Mouse (Mus musculus): ENCODE results near the gene Tctn1. TPM values are rescaled to one million over a fixed set of nuclear protein-coding genes. Genes with fewer than 3 reads are reported as not detected.
A peak's percentile ranks its signal among the peaks of the same experiment; 100 is the strongest.
"Not testable (repeated sequence)": the region's sequence is repeated elsewhere in the genome, so short reads cannot be mapped to it uniquely, and the experiment has no call there.

Gene Tctn1
- polyA plus RNA-seq, 1 experiment from 2014 or later, result 3.6 TPM

DNA sequence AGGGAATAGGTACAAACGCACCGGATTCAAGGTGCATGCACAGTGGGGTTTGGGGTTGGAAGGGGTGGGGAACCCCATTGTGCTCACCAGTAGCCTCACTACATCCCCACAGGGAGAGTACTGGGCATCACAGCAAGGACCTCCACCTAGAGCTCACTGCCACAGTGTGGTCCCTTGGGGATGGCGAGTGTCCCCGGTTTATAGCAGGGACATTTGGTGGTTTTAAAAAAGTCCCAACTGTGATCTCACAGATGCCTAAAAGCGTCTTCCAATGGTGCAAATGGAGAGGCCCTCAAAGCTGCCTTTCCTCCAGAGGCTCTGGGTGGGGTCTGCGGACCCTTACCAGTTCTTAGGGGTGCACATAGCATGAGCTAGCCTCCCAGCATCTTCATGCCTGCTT, 50.4 kb downstream of the Tctn1 start:
- no peaks in the 10 kb centered on the region for H3K36me3 ChIP-seq (ENCODE audit: control insufficient read depth, insufficient read depth, low read length)
- no peak overlapping the region for H3K4me3 ChIP-seq (ENCODE audit: low read depth, low read length)
- H3K4me2 ChIP-seq (ENCODE audit: low read depth, severe bottlenecking), result no peak overlapping the region
- peaks cover 14% of the 10 kb centered on the region for H3K4me1 ChIP-seq (ENCODE audit: control insufficient read depth, insufficient read depth, low read length)
- no peak for DNase-seq (ENCODE audit: low spot score)
- 81% methylated on average over 6 of the region's 6 CpGs for WGBS
- H3K9ac ChIP-seq (ENCODE audit: low read length), result no peak overlapping the region
- no peak overlapping the region for H3K27ac ChIP-seq (replicated peaks; ENCODE audit: low read depth, low read length)
- H3K9me3 ChIP-seq (ENCODE audit: control insufficient read depth, low read length), result no peaks in the 10 kb centered on the region
- H3K27me3 ChIP-seq (ENCODE audit: control insufficient read depth, insufficient read depth, low read length), result no peaks in the 10 kb centered on the region
- no peak for ATAC-seq (ENCODE audit: insufficient number of reproducible peaks, low FRiP score, low TSS enrichment, low read depth)

DNA sequence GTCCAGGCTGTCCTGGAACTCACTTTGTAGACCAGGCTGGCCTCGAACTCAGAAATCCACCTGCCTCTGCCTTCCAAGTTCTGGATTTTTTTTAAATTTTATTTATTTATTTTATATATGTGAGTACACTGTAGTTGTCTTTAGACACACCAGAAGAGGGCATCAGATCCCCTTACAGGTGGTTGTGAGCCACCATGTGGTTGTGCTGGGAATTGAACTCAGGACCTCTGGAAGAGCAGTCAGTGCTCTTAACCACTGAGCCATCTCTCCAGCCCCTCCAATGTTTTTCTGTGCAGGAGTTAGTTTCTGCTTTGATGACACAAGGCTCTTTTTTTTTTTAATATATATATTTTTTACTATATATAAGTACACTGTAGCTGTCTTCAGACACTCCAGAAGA, 51.4 kb downstream of the Tctn1 start:
- not testable (repeated sequence) for H3K9ac ChIP-seq (ENCODE audit: low read length); DNase-seq (ENCODE audit: low spot score); H3K4me3 ChIP-seq (ENCODE audit: low read depth, low read length); H3K36me3 ChIP-seq (ENCODE audit: control insufficient read depth, insufficient read depth, low read length); H3K27me3 ChIP-seq (ENCODE audit: control insufficient read depth, insufficient read depth, low read length); H3K4me2 ChIP-seq (ENCODE audit: low read depth, severe bottlenecking); H3K27ac ChIP-seq (replicated peaks; ENCODE audit: low read depth, low read length); ATAC-seq (ENCODE audit: insufficient number of reproducible peaks, low FRiP score, low TSS enrichment, low read depth); H3K9me3 ChIP-seq (ENCODE audit: control insufficient read depth, low read length)
- WGBS, result 97% methylated on average over 1 of the region's 1 CpGs
- H3K4me1 ChIP-seq (ENCODE audit: control insufficient read depth, insufficient read depth, low read length), result peaks cover 15% of the 10 kb centered on the region

DNA sequence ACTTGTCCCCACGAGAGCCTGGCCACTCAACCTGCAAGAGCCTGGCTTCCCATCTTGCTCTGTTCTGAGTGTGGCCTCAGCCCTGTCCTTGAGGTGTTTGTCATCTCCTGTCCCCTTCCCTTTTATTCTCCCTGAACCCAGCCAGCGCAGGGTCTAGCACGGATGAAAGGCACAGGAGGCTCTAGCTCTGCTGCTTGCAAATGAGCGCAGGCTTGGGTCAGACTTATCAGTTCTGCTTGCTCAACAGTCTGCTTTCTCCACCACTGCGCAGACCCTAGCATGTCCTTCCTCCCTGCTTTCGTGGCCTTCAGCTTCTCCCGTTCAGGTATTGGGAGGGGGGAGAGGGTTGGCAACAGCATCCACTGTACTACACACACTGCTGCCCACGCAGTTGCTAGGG, 52.1 kb downstream of the Tctn1 start:
- H3K27ac ChIP-seq (replicated peaks; ENCODE audit: low read depth, low read length), result no peak overlapping the region
- H3K36me3 ChIP-seq (ENCODE audit: control insufficient read depth, insufficient read depth, low read length), result no peaks in the 10 kb centered on the region
- no peak for DNase-seq (ENCODE audit: low spot score)
- no peak overlapping the region for H3K4me2 ChIP-seq (ENCODE audit: low read depth, severe bottlenecking)
- H3K27me3 ChIP-seq (ENCODE audit: control insufficient read depth, insufficient read depth, low read length), result no peaks in the 10 kb centered on the region
- WGBS, result 93% methylated on average over 8 of the region's 8 CpGs
- H3K4me1 ChIP-seq (ENCODE audit: control insufficient read depth, insufficient read depth, low read length), result peaks cover 15% of the 10 kb centered on the region
- no peak overlapping the region for H3K4me3 ChIP-seq (ENCODE audit: low read depth, low read length)
- H3K9me3 ChIP-seq (ENCODE audit: control insufficient read depth, low read length), result no peaks in the 10 kb centered on the region
- no peak overlapping the region for H3K9ac ChIP-seq (ENCODE audit: low read length)
- ATAC-seq (ENCODE audit: insufficient number of reproducible peaks, low FRiP score, low TSS enrichment, low read depth), result no peak

DNA sequence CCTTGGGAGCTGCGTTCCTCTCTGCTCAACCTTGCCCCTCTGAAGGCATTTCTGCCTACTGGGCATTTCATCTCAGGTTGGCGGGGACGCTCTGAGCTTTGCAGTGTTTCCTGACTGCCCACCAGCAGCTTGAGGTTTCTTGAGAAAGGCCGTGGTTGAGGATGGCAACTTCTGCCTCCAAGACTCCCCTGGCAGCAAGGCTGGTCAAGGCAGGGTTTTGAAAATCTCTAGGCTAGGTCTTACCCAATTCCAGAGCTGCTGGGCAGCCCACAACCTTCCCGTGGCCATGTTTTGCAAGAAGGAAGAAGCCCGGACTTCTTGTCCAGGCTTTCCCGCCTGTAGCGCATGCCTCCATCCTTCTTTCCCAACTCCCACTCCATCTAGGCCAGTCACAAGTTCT, 53.4 kb downstream of the Tctn1 start:
- H3K4me3 ChIP-seq (ENCODE audit: low read depth, low read length), result no peak overlapping the region
- H3K27ac ChIP-seq (replicated peaks; ENCODE audit: low read depth, low read length), result no peak overlapping the region
- WGBS, result 93% methylated on average over 8 of the region's 8 CpGs
- no peaks in the 10 kb centered on the region for H3K9me3 ChIP-seq (ENCODE audit: control insufficient read depth, low read length)
- no peaks in the 10 kb centered on the region for H3K27me3 ChIP-seq (ENCODE audit: control insufficient read depth, insufficient read depth, low read length)
- H3K36me3 ChIP-seq (ENCODE audit: control insufficient read depth, insufficient read depth, low read length), result no peaks in the 10 kb centered on the region
- no peak for DNase-seq (ENCODE audit: low spot score)
- peaks cover 15% of the 10 kb centered on the region for H3K4me1 ChIP-seq (ENCODE audit: control insufficient read depth, insufficient read depth, low read length)
- no peak overlapping the region for H3K4me2 ChIP-seq (ENCODE audit: low read depth, severe bottlenecking)
- H3K9ac ChIP-seq (ENCODE audit: low read length), result no peak overlapping the region
- no peak for ATAC-seq (ENCODE audit: insufficient number of reproducible peaks, low FRiP score, low TSS enrichment, low read depth)

DNA sequence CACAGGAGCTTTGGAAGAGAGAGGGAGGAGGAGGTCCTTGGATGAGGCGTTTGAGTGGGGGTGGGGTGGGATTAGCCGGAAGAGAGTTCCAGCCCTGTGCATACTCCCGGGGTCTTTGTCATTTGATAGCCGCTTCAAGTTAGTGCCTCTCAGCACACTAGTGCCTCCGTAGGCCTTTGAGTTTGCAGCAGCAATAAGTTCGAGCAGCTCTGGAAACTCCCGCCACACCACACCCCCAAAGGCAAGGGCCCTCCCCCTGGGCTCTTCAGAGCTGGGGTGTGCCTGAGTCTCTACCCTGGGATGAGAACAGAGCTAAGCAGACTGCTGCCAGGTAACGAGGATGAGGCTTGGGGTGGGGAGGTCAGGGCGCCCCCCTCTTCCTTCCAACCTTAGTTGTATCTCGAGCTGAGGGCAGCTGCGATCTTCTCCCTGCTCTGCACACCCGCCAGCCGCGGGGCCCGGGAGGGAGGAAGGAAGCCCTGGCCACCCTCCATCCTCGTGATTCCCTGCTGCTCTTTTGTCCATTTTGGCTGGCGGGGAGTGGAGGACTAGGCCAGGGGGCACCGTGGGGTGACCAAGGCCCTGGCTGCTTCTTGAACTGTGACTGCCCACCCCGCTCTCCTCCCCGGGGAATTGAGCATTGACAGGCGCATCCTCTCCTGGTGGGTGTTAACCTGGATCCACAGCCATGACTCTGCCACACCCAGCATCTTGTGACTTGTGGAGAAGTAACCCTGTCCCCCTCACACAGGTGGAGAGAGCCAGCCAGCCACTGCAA, 54.5 kb downstream of the Tctn1 start:
- no peaks in the 10 kb centered on the region for H3K9me3 ChIP-seq (ENCODE audit: control insufficient read depth, low read length)
- DNase-seq (ENCODE audit: low spot score) (peak; percentile 75), ATAC-seq (ENCODE audit: insufficient number of reproducible peaks, low FRiP score, low TSS enrichment, low read depth) (peak; percentile 80)
- 7% methylated on average over 21 of the region's 21 CpGs for WGBS
- H3K4me3 ChIP-seq (ENCODE audit: low read depth, low read length), result peak overlapping the region; percentile 29
- peaks cover 15% of the 10 kb centered on the region for H3K4me1 ChIP-seq (ENCODE audit: control insufficient read depth, insufficient read depth, low read length)
- no peaks in the 10 kb centered on the region for H3K36me3 ChIP-seq (ENCODE audit: control insufficient read depth, insufficient read depth, low read length)
- H3K4me2 ChIP-seq (ENCODE audit: low read depth, severe bottlenecking), result peak overlapping the region; percentile 61
- H3K27me3 ChIP-seq (ENCODE audit: control insufficient read depth, insufficient read depth, low read length), result no peaks in the 10 kb centered on the region
- H3K9ac ChIP-seq (ENCODE audit: low read length), result peak overlapping the region; percentile 63
- H3K27ac ChIP-seq (replicated peaks; ENCODE audit: low read depth, low read length), result no peak overlapping the region

DNA sequence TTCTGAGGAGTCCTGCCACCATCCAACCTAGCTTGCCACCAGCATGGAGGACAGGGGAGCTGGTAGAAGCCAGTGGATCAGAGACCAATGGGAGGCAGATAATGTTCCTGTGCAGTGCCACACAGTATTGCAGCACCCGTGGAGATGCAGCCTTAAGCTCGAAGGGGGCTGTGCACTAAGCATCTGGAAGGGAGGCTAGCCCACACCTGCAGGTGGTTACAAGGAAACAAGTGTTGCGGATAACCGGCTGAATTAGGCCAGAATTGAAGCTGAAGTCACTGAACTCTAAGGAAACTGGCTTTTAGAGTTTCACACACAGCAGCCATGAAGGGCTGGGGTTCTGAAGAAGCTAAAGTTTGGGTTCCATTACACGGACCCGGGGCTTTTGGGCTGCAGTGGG, 55.4 kb downstream of the Tctn1 start:
- Histone ChIP-seq H3K9ac (ENCODE audit: low read length) (no peak overlapping the region), H3K27me3 (ENCODE audit: control insufficient read depth, insufficient read depth, low read length) (no peaks in the 10 kb centered on the region), H3K4me1 (ENCODE audit: control insufficient read depth, insufficient read depth, low read length) (peaks cover 15% of the 10 kb centered on the region), H3K36me3 (ENCODE audit: control insufficient read depth, insufficient read depth, low read length) (no peaks in the 10 kb centered on the region), H3K27ac (replicated peaks; ENCODE audit: low read depth, low read length) (no peak overlapping the region), H3K4me3 (ENCODE audit: low read depth, low read length) (no peak overlapping the region), H3K9me3 (ENCODE audit: control insufficient read depth, low read length) (no peaks in the 10 kb centered on the region), H3K4me2 (ENCODE audit: low read depth, severe bottlenecking) (peak overlapping the region; percentile 61; the same call in 1 of the 2 replicates)
- no peak for ATAC-seq (ENCODE audit: insufficient number of reproducible peaks, low FRiP score, low TSS enrichment, low read depth)
- WGBS, result 39% methylated on average over 6 of the region's 6 CpGs
- no peak for DNase-seq (ENCODE audit: low spot score)

DNA sequence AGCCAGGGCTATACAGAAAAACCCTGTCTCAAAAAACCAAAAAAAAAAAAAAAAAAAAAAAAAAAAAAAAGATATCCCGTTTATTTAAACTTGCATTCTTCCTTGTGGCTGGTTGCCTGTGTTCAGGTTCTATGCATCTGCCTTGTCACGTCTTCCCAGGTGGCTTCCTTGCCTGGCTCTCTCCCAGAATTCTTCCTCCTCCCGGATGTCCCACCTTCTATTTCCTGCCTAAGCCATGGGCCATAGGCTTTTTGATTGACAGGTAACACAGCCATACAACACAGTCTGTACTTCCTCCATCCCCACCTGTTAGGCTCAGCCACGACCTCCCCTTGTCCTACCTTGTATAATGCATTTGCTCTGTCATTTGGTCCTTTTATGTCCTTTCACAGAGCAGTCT, 57.8 kb downstream of the Tctn1 start, which contains the start of gene Hvcn1:
Hvcn1 (plus strand) TSS at position 330 of the 400 bp plus-strand sequence.
- WGBS, result 76% methylated on average over 4 of the region's 4 CpGs

DNA sequence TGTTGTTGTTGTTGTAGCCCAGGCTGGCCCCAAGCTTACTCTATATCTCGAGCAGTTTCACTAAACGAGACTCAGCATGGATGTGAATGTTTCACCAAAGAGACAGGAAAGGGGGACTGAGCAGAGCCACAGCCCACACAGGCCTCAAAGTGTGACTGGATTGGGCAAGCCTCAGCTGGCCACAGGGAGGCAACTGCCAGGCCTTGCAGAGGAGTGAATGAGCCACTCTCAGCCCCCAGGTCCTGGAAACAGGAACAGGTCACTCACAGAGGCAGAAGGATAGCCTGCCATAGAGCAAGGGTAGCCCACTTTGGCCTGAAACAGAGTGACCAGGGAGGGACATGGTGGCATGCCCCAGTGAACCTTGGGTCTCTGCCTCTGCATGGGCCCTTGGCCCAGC, 60.1 kb downstream of the Tctn1 start:
- H3K27ac ChIP-seq (replicated peaks; ENCODE audit: low read depth, low read length), result no peak overlapping the region
- no peak overlapping the region for H3K9ac ChIP-seq (ENCODE audit: low read length)
- WGBS, result 62% methylated on average over 2 of the region's 2 CpGs
- no peaks in the 10 kb centered on the region for H3K27me3 ChIP-seq (ENCODE audit: control insufficient read depth, insufficient read depth, low read length)
- ATAC-seq (ENCODE audit: insufficient number of reproducible peaks, low FRiP score, low TSS enrichment, low read depth) (no peak), DNase-seq (ENCODE audit: low spot score) (no peak)
- no peak overlapping the region for H3K4me3 ChIP-seq (ENCODE audit: low read depth, low read length)
- no peaks in the 10 kb centered on the region for H3K9me3 ChIP-seq (ENCODE audit: control insufficient read depth, low read length)
- H3K36me3 ChIP-seq (ENCODE audit: control insufficient read depth, insufficient read depth, low read length), result no peaks in the 10 kb centered on the region
- H3K4me1 ChIP-seq (ENCODE audit: control insufficient read depth, insufficient read depth, low read length), result 0 out of 2 replicates have a peak, but pooled peaks cover 4% of the 10 kb centered on the region
- H3K4me2 ChIP-seq (ENCODE audit: low read depth, severe bottlenecking), result no peak overlapping the region

More for the DNA sequence above, 57.8 kb downstream of the Tctn1 start, which contains the start of gene Hvcn1:
- H3K27me3 ChIP-seq (ENCODE audit: control insufficient read depth, insufficient read depth, low read length), result no peaks in the 10 kb centered on the region
- ATAC-seq (ENCODE audit: insufficient number of reproducible peaks, low FRiP score, low TSS enrichment, low read depth) (no peak), DNase-seq (ENCODE audit: low spot score) (no peak)
- H3K4me2 ChIP-seq (ENCODE audit: low read depth, severe bottlenecking), result no peak within 1 kb of the TSS
- no peaks in the 10 kb centered on the region for H3K9me3 ChIP-seq (ENCODE audit: control insufficient read depth, low read length)
- no peak within 1 kb of the TSS for H3K27ac ChIP-seq (replicated peaks; ENCODE audit: low read depth, low read length)
- H3K4me1 ChIP-seq (ENCODE audit: control insufficient read depth, insufficient read depth, low read length), result peaks cover 15% of the 10 kb centered on the region
- H3K36me3 ChIP-seq (ENCODE audit: control insufficient read depth, insufficient read depth, low read length), result no peaks in the 10 kb centered on the region
- no peak within 1 kb of the TSS for H3K4me3 ChIP-seq (ENCODE audit: low read depth, low read length)
- H3K9ac ChIP-seq (ENCODE audit: low read length), result no peak within 1 kb of the TSS
